Mouse (Mus musculus) megakaryocyte progenitor cell, adult 5-6 weeks (primary cell): Measurements from ENCODE around the gene Gm8108. TPM values are rescaled to one million over a fixed set of nuclear protein-coding genes. Genes with fewer than 3 reads are reported as not detected.
"Not testable (repeated sequence)": the region's sequence is repeated elsewhere in the genome, so short reads cannot be mapped to it uniquely, and the experiment has no call there.

Experiments
- ATAC-seq: replicated peaks from 2 replicates; pipeline ENCODE4 v1.8.0; 2016; ENCODE audit warnings: mild to moderate bottlenecking, moderate TSS enrichment, inconsistent platforms; ENCODE audit not compliant: poor library complexity
- total RNA-seq, 2 experiments: library from RNA; stranded (forward) in 1 of 2; stranded (reverse) in 1 of 2; fragments of 157-497, 149-512 nt in 1 of 2; fragments of 200-1000 nt in 1 of 2; gene quantifications; 2 replicates each; pipeline versions ENCODE4 v1.2.3 to v1.2.4; 2015 to 2017

Gene Gm8108
- not detected in 2 replicates for total RNA-seq (2015)
- not detected in 2 replicates for total RNA-seq (2017)

DNA sequence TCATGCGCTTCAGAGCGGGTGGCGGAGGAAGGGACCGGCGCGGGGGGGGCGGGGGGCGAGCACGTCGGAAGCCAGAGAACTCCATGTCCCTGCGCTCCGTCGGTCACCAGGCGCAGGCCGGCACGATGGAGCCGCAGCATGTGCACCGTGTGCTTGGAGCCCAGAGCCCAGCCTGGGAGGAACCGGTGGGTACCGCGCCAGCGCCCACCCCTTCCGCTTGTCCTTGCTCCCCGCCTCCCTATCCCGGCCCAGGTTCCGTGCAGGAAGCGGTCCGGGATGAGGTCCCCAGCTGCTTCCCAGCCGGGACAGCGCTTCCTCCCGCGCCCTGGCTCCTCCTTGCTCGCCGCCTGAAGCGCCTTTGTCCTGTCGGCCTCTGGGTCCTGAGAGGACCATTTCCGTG lies at the start of gene Gm8108:
Gm8108 (plus strand) TSS at position 101 of the 400 bp plus-strand sequence.
- ATAC-seq = not testable (repeated sequence)

GRCm38 (mm10) chr14:4083820-4084219 lies 26.5 kb upstream of the Gm8108 start, which contains the start of gene Gm3115:
TSS of gene Gm3115 (plus strand) at chr14:4084120.
- not testable (repeated sequence) for ATAC-seq

DNA sequence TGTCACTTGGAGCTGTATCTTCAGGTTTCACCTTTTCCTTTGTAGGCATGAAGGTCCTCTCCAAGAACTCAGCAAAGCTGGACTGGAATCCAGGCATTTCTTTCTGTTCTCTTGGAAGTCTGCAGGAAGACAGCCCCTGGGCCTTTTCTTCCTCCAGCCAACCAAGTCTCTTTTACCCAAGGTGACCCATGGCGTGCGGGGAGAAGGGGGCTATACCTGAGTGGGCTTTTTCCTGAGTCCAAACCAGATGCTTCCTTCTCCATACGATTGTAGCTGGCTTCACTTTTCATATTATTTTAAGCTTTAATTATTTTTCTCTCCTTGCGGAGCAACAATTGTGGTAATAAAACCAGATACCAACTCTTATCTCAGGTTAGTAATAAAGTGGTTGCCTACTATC lies 31.3 kb downstream of the Gm8108 start:
- ATAC-seq = not testable (repeated sequence)

- ATAC-seq = not testable (repeated sequence)
Measured at GRCm38 (mm10) chr14:4164730-4165129, 54.4 kb downstream of the Gm8108 start, which contains the start of gene Gm3127. TSS of gene Gm3127 (plus strand) at chr14:4165030.

DNA sequence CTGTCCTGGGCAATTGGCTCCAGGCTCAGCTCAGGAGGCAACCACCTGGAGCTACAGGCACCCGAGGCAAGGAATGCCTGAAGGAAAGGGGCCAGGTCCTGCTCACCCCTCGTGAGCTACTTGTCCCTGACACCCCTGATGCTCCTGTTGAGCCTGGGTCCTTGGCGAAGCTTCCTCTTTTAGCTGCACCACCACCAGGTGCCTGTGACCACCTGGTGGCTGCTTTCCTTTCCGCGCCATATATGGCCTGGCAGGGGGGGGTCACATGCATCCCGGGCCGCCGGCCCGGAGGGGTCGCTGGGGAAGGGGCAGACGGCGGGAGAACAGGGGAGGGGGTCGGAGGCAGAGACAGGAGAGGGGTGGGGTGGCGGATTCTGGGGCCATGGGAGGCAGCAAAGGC lies 71.7 kb downstream of the Gm8108 start:
- not testable (repeated sequence) for ATAC-seq

Other genes starting within 250 kb of the Gm8108 start
- not detected in 2 replicates for gene Gm2916, start 226.4 kb upstream of the Gm8108 start, total RNA-seq (2015)
- gene Gm2916, start 226.4 kb upstream of the Gm8108 start, total RNA-seq (2017) = not detected in 2 replicates
- gene Gm3029, start 178.8 kb upstream of the Gm8108 start, total RNA-seq (2015) = not detected in 2 replicates
- gene Gm3029, start 178.8 kb upstream of the Gm8108 start, total RNA-seq (2017) = not detected in 2 replicates
- not detected in 2 replicates for gene Gm3095, start 147.0 kb upstream of the Gm8108 start, total RNA-seq (2015)
- not detected in 2 replicates for gene Gm3095, start 147.0 kb upstream of the Gm8108 start, total RNA-seq (2017)
- not detected in 2 replicates for gene Gm3099, start 112.1 kb upstream of the Gm8108 start, total RNA-seq (2015)
- gene Gm3099, start 112.1 kb upstream of the Gm8108 start, total RNA-seq (2017) = not detected in 2 replicates
- gene Gm5796, start 86.6 kb upstream of the Gm8108 start, total RNA-seq (2015) = not detected in 2 replicates
- 0.08 TPM in 1 of 2 replicates, not detected in the other for gene Gm5796, start 86.6 kb upstream of the Gm8108 start, total RNA-seq (2017)
- gene Gm3115, start 26.4 kb upstream of the Gm8108 start, total RNA-seq (2015) = not detected in 2 replicates
- not detected in 2 replicates for gene Gm3115, start 26.4 kb upstream of the Gm8108 start, total RNA-seq (2017)
- not detected in 2 replicates for gene Gm3127, start 54.5 kb downstream of the Gm8108 start, total RNA-seq (2015)
- not detected in 2 replicates for gene Gm3127, start 54.5 kb downstream of the Gm8108 start, total RNA-seq (2017)
- not detected in 2 replicates for gene Gm2974, start 72.0 kb downstream of the Gm8108 start, total RNA-seq (2015)
- gene Gm2974, start 72.0 kb downstream of the Gm8108 start, total RNA-seq (2017) = 0.64 TPM in 1 of 2 replicates, not detected in the other
- not detected in 2 replicates for gene Gm3138, start 139.1 kb downstream of the Gm8108 start, total RNA-seq (2015)
- not detected in 2 replicates for gene Gm3138, start 139.1 kb downstream of the Gm8108 start, total RNA-seq (2017)
- not detected in 2 replicates for gene Gm3149, start 206.8 kb downstream of the Gm8108 start, total RNA-seq (2015)
- not detected in 2 replicates for gene Gm3149, start 206.8 kb downstream of the Gm8108 start, total RNA-seq (2017)
- not detected in 2 replicates for gene 2610042L04Rik, start 224.2 kb downstream of the Gm8108 start, total RNA-seq (2015)
- gene 2610042L04Rik, start 224.2 kb downstream of the Gm8108 start, total RNA-seq (2017) = not detected in 2 replicates